Mouse (Mus musculus) hindbrain, embryonic 10.5 days (tissue): ENCODE results near the gene Ndufa12. TPM values are rescaled to one million over a fixed set of nuclear protein-coding genes. Genes with fewer than 3 reads are reported as not detected.
A peak's percentile ranks its signal among the peaks of the same experiment; 100 is the strongest.

Experiments
- DNase-seq: peaks from one replicate; pipeline ENCODE4 v3.0.0-alpha.2; 2017; ENCODE audit warnings: low spot score
- H3K27ac ChIP-seq: fragments of 300-500 bp; sonication (generic); 2 replicates; pipeline ENCODE4 v1.5.1; 2016; ENCODE audit warnings: mild to moderate bottlenecking, moderate library complexity
- H3K27me3 ChIP-seq: fragments of 300-500 bp; sonication (generic); 2 replicates; pipeline ENCODE4 v1.6.1; 2016; ENCODE audit warnings: mild to moderate bottlenecking; ENCODE audit not compliant: poor library complexity, insufficient read depth, severe bottlenecking
- H3K36me3 ChIP-seq: fragments of 300-500 bp; sonication (generic); 2 replicates; pipeline ENCODE4 v1.6.1; 2016; ENCODE audit warnings: mild to moderate bottlenecking, moderate library complexity
- H3K4me1 ChIP-seq: fragments of 300-500 bp; sonication (generic); replicated peaks from 2 replicates; pipeline ENCODE4 v1.6.1; 2016; ENCODE audit warnings: mild to moderate bottlenecking
- H3K4me3 ChIP-seq: fragments of 300-500 bp; sonication (generic); 2 replicates; pipeline ENCODE4 v1.5.1; 2016; ENCODE audit warnings: mild to moderate bottlenecking, moderate library complexity
- H3K9me3 ChIP-seq: fragments of 300-500 bp; sonication (generic); 2 replicates; pipeline ENCODE4 v1.6.1; 2016; ENCODE audit warnings: mild to moderate bottlenecking, moderate library complexity
- WGBS: fragments of 180-500 bp; shearing (Covaris S2); methylation state at CpG from one replicate; pipeline ENCODE4 v1.1.7; 2016; 5-methylcytosine and 5-hydroxymethylcytosine counted together
- polyA plus RNA-seq: library from polyadenylated mRNA; unstranded; fragments of >200 nt; fragmentation: Nextera tagmentation; extraction: Ambion mirVana; gene quantifications from 2 replicates; pipeline ENCODE4 v1.2.1, GENCODE M21; 2016

Gene Ndufa12
- 581 and 616 TPM in 2 replicates for polyA plus RNA-seq

- Histone ChIP-seq H3K27me3 (no peaks in the 10 kb centered on the region), H3K4me3 (peak within 1 kb of the TSS; percentile 85), H3K36me3 (peaks cover 57% of the 10 kb centered on the region), H3K4me1 (peaks cover 10% of the 10 kb centered on the region), H3K27ac (peak within 1 kb of the TSS; percentile 93), H3K9me3 (no peaks in the 10 kb centered on the region)
- peak; percentile 96 for DNase-seq
- under 1% methylated on average over 46 of the region's 46 CpGs for WGBS
These were observed at the start of gene Ndufa12 for GRCm38 (mm10) chr10:94198482-94199405. Gene Ndufa12, plus strand, starts transcription at chr10:94198720.

- no peaks in the 10 kb centered on the region for H3K27me3 ChIP-seq
- H3K36me3 ChIP-seq = peaks cover 37% of the 10 kb centered on the region
- no peak for DNase-seq
- H3K27ac ChIP-seq = no peak overlapping the region
- H3K4me3 ChIP-seq = no peak overlapping the region
- 82% methylated on average over 4 of the region's 4 CpGs for WGBS
- no peaks in the 10 kb centered on the region for H3K9me3 ChIP-seq
- H3K4me1 ChIP-seq = peaks cover 27% of the 10 kb centered on the region
These were observed 47.0 kb upstream of the Ndufa12 start for GRCm38 (mm10) chr10:94151488-94151887.

GRCm38 (mm10) chr10:94153841-94154240, 44.7 kb upstream of the Ndufa12 start:
- Histone ChIP-seq H3K36me3 (peaks cover 58% of the 10 kb centered on the region), H3K27me3 (no peaks in the 10 kb centered on the region), H3K4me1 (peaks cover 12% of the 10 kb centered on the region), H3K9me3 (no peaks in the 10 kb centered on the region), H3K4me3 (no peak overlapping the region), H3K27ac (no peak overlapping the region)
- no peak for DNase-seq

GRCm38 (mm10) chr10:94158962-94159361, 39.6 kb upstream of the Ndufa12 start:
- no peak for DNase-seq
- Histone ChIP-seq H3K9me3 (no peaks in the 10 kb centered on the region), H3K27ac (no peak overlapping the region), H3K4me1 (no peaks in the 10 kb centered on the region), H3K36me3 (peaks cover 88% of the 10 kb centered on the region), H3K4me3 (no peak overlapping the region), H3K27me3 (no peaks in the 10 kb centered on the region)
- WGBS = 90% methylated on average over 6 of the region's 6 CpGs

- peaks cover 92% of the 10 kb centered on the region for H3K36me3 ChIP-seq
- WGBS = 87% methylated on average over 4 of the region's 4 CpGs
- no peak overlapping the region for H3K4me3 ChIP-seq
- DNase-seq = no peak
- H3K4me1 ChIP-seq = no peaks in the 10 kb centered on the region
- H3K27ac ChIP-seq = no peak overlapping the region
- H3K9me3 ChIP-seq = no peaks in the 10 kb centered on the region
- no peaks in the 10 kb centered on the region for H3K27me3 ChIP-seq
These were observed 39.1 kb upstream of the Ndufa12 start for GRCm38 (mm10) chr10:94159406-94159805.

GRCm38 (mm10) chr10:94161051-94161765, 37.3 kb upstream of the Ndufa12 start:
- no peak for DNase-seq
- H3K27ac ChIP-seq = no peak overlapping the region
- H3K36me3 ChIP-seq = peaks cover 92% of the 10 kb centered on the region
- no peak overlapping the region for H3K4me3 ChIP-seq
- no peaks in the 10 kb centered on the region for H3K27me3 ChIP-seq
- H3K4me1 ChIP-seq = no peaks in the 10 kb centered on the region
- WGBS = 90% methylated on average over 5 of the region's 5 CpGs
- H3K9me3 ChIP-seq = no peaks in the 10 kb centered on the region

GRCm38 (mm10) chr10:94162031-94162430, 36.5 kb upstream of the Ndufa12 start:
- DNase-seq = no peak
- no peaks in the 10 kb centered on the region for H3K4me1 ChIP-seq
- WGBS = 94% methylated on average over 7 of the region's 7 CpGs
- H3K4me3 ChIP-seq = no peak overlapping the region
- no peaks in the 10 kb centered on the region for H3K27me3 ChIP-seq
- no peak overlapping the region for H3K27ac ChIP-seq
- H3K36me3 ChIP-seq = peaks cover 91% of the 10 kb centered on the region
- H3K9me3 ChIP-seq = no peaks in the 10 kb centered on the region

GRCm38 (mm10) chr10:94164104-94164845, 34.2 kb upstream of the Ndufa12 start:
- Histone ChIP-seq H3K27me3 (no peaks in the 10 kb centered on the region), H3K4me1 (no peaks in the 10 kb centered on the region), H3K4me3 (no peak overlapping the region), H3K36me3 (peaks cover 91% of the 10 kb centered on the region), H3K27ac (no peak overlapping the region), H3K9me3 (peaks cover 1% of the 10 kb centered on the region; the same call in 1 of the 2 replicates)
- WGBS = 89% methylated on average over 5 of the region's 5 CpGs
- no peak for DNase-seq

- no peak for DNase-seq
- Histone ChIP-seq H3K27ac (no peak overlapping the region), H3K4me1 (no peaks in the 10 kb centered on the region), H3K9me3 (peaks cover 11% of the 10 kb centered on the region), H3K27me3 (no peaks in the 10 kb centered on the region), H3K36me3 (peaks cover 91% of the 10 kb centered on the region), H3K4me3 (no peak overlapping the region)
- 93% methylated on average over 16 of the region's 16 CpGs for WGBS
These were observed 33.1 kb upstream of the Ndufa12 start for GRCm38 (mm10) chr10:94165426-94165825.

- Histone ChIP-seq H3K4me3 (no peak overlapping the region), H3K27me3 (no peaks in the 10 kb centered on the region), H3K36me3 (peaks cover 93% of the 10 kb centered on the region), H3K9me3 (peaks cover 11% of the 10 kb centered on the region), H3K4me1 (peaks cover 12% of the 10 kb centered on the region), H3K27ac (no peak overlapping the region)
- WGBS = 79% methylated on average over 11 of the region's 11 CpGs
- no peak for DNase-seq
These were observed 31.3 kb upstream of the Ndufa12 start for GRCm38 (mm10) chr10:94167051-94167750.

- Histone ChIP-seq H3K9me3 (peaks cover 11% of the 10 kb centered on the region), H3K4me1 (peaks cover 27% of the 10 kb centered on the region), H3K27me3 (no peaks in the 10 kb centered on the region), H3K36me3 (peaks cover 89% of the 10 kb centered on the region), H3K4me3 (0 out of 2 replicates have a peak overlapping the region, but pooled peaks have one; percentile 3), H3K27ac (peak overlapping the region; percentile 62; the same call in 1 of the 2 replicates)
- DNase-seq = peak; percentile 26
- 33% methylated on average over 12 of the region's 12 CpGs for WGBS
These were observed 26.9 kb upstream of the Ndufa12 start for GRCm38 (mm10) chr10:94171440-94172130.
